Mouse (Mus musculus) spleen, postnatal 14 days (tissue): Measurements from ENCODE around the gene Phlda3.

Experiments
- DNase-seq, 2 experiments: peaks; one replicate each; pipeline ENCODE4 v3.0.0; 2021 to 2022; ENCODE audit warnings: low spot score in 2 of 2

The Phlda3 gene

DNA sequence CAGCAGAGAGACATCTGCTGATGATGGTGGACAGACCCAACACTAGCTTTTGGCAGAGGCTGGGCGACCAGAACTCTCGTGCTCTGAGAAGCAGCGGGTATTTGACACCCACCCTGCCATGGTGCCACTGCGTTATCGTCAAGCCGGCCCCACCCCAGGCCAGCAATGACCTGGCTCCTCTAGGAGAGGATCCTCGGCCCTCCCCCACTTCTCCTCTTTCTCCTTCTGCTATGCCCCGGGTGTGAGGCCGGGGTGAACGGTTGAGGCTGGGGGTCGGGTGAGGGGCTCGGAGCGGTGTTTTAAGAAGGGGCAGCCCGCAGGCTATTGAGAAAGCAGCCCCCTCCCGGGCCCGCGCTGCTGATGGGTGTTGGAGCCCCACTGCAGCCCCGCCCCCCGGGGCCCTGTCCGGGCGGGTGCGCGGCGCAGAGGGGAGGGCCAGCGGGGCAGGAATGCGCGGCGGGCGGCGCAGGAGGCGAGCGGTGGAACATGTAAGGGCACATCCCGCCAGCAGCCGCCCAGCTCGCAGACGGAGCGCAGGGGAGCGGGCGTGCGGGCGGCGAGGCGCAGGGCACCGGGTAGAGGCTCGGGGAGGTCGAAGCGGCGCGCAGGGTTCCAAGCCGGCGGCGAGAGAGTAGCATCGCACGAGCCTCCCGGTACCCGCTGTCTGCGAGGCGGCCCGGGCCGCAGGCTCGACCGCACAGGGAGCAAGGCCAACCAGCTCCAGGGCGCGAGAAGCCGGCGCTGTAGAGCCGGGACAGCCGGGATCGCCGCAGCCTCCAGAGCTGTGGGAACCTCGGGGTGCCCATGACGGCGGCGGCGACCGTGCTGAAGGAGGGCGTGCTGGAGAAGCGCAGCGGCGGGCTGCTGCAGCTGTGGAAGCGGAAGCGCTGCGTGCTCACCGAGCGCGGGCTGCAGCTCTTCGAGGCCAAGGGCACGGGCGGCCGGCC lies at the start of gene Phlda3:
Gene Phlda3, plus strand, starts transcription at position 475 of the 947 bp plus-strand sequence.
- peak in 1 of 2 experiments; percentile 17 for DNase-seq

DNA sequence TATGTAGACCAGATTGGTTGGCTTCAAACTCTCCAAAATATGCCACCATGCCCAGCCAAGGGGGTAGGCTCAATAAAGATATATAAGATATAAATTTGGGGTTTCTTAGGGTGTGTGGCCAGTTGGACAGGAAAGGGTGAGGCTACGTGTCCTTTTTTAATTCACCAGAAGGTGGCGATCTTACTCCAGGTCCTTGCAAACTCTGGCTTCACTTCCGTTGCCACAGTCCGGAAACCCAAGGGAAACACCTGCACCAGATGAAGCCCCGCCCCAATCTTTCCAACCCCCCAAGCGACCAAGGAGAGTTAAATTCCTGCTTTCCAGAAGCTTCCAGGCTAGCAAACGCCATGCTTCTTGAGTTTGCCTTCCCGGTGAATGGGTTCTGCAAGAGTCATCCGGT lies 46.4 kb upstream of the Phlda3 start:
- DNase-seq = peak; percentile 26 to 60

DNA sequence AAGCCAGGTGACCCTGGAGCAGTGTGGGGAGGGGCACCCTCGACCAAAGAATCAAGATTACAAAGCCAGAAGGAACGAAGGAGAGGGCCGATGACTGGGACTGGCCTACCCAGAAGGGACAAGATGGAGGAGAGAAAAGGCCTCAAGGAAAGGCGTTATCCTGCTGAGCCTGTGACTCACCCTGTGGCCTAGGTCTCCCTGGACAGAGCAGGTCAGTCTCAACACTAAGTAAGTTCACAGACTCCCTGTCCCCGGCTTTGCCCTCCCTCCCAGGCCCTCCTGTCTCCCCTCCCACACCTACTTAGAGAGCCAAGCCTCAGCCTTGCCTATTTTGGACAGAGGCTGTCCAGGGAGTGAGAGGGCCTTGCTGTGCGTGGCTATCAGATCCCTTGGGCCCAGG lies 45.9 kb upstream of the Phlda3 start, which contains the start of gene Csrp1:
Gene Csrp1, plus strand, starts transcription at position 79 of the 400 bp plus-strand sequence.
- DNase-seq = no peak

GRCm38 (mm10) chr1:135723016-135723415 lies 42.9 kb upstream of the Phlda3 start:
- DNase-seq = no peak

DNA sequence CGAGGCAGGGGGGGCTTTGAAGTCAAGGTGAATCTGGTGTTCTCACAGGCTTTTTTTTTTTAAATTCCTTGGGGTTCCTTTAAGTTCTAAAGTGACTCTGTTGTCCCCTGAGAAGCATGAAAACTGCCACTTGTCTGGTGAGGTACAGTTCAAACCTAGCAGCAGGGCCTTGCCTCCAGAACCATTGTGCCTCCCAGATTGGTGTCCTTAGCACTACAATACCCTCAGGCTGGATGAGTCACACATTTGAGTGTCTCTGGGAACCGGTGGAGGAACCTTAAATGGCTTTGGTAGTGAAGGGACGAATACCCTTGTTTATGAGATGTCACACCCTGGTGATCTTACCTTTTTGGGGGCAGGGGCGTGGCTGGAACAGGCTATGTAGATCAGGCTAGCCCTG lies 41.8 kb upstream of the Phlda3 start:
- DNase-seq = no peak

GRCm38 (mm10) chr1:135725324-135725723 lies 40.6 kb upstream of the Phlda3 start:
- DNase-seq = no peak

- DNase-seq = no peak
These were observed 40.0 kb upstream of the Phlda3 start for GRCm38 (mm10) chr1:135725936-135726335.

DNA sequence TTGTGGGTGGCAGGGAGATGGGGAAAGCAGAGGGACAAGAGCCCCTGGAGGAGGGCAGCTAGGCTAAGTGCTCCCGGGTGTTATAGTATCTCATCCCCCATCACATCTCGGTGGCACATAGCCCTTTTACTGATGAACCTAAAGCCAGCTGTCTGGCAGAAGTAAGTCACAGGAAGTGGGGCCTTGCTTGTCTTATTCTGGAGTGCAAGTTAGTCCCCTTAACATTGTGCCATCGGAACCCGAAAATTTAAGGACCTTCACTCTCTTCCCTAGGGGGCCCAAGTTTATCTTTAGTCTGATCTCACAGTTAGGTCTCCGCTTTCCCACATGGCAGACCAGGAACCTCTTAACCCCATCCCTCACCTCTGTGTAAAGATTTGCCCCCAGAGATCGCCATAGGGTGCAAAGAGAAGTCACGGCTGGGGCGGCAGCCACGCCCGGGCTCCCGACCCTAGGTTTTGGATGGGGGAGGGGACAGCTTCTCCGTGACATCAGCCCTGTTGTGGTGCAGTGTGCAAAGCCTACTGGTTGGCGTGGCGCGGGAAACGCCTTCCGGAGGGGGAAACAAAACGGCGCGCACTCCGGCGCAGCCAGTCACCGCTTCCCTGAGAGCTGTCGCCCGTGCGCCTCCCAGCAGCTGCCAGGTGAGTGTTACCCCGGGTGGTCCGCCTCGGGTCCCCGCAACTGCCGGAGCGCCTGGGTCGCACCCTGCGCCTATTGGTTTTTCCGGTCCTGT lies 37.1 kb upstream of the Phlda3 start:
- peak; percentile 74 to 80 for DNase-seq

- no peak for DNase-seq
These were observed 36.6 kb upstream of the Phlda3 start for GRCm38 (mm10) chr1:135729367-135729713.

DNA sequence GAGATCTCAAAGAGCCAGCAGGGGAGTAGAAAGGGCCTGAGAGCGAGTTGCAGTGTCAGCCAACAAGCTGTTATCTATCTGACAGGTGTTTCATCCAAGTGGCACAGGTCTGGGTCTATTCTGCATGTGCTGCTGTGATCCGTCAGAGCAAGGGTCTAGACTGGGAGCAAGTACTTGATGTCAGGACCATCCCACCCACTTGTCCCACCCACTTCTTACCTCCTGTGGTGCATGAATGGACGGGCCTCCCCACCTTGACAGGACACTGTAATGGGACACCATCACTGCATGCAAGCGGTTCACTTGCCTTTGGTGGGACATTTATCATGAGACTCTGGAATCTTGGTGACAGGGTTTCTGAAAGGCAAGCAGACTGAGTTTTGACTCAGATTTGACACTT lies 36.1 kb upstream of the Phlda3 start:
- DNase-seq = no peak

GRCm38 (mm10) chr1:135730296-135730695 lies 35.6 kb upstream of the Phlda3 start:
- DNase-seq = no peak

- no peak for DNase-seq
These were observed 34.5 kb upstream of the Phlda3 start for GRCm38 (mm10) chr1:135731393-135731792.

DNA sequence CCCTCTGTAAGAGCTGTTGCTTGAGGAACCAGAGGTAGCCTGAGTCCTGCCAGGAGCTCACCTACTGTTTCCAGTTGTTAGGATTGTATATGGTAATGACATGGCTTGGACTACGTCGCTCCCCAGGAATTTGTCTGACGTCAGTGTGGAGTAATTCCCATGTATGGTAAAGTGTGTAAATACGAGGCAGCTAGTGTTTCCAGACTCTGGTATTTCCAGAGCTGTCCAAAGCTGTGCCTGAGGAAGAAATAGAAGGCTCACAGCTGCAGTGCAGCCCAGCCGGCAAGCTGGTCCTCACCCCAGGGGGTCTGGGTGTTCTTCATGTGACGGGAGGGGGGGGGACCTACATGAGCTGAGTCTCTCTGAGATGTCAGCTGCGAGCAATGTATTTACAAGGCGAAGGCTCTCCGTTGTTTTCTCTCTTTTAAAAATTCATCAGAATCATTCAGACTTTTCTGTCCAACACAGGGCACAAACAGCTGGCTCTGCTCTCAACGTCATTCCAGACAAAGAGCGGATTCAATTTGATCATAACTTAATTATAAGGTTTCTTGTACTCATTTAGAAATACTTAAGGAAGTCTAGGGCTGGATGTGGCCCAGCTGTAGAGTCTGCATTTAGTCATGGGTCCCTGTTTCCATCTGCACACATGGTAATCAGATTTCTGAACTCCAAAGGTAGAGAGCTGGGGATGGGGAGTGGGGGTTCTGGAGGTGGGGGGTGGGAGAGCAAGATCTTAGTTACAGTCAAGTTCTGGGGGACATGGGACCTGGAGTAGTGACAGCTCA lies 33.8 kb upstream of the Phlda3 start:
- DNase-seq = no peak

GRCm38 (mm10) chr1:135734225-135734937 lies 31.5 kb upstream of the Phlda3 start:
- no peak for DNase-seq

DNA sequence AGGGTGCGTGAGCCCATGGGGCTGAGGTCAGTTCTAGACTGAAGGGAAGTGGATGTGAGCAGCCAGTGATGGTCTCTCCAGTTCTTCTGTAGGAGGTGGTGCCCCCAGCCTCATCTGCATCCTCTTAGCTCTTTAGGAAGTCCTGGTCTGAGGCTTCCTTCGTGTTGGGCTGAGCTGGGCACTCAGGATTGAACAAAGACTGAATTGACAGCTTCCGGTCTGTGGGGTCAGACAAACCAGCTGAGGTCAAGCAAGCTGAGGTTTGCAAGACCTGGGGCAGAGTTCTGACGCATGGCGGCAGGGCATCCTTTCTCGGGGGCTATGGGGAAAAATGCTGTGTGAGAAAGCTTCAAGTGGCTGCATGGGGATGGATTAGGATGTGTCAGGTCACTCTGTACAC lies 30.5 kb upstream of the Phlda3 start:
- no peak for DNase-seq

- DNase-seq = no peak
These were observed 20.9 kb upstream of the Phlda3 start for GRCm38 (mm10) chr1:135744987-135745386.

DNA sequence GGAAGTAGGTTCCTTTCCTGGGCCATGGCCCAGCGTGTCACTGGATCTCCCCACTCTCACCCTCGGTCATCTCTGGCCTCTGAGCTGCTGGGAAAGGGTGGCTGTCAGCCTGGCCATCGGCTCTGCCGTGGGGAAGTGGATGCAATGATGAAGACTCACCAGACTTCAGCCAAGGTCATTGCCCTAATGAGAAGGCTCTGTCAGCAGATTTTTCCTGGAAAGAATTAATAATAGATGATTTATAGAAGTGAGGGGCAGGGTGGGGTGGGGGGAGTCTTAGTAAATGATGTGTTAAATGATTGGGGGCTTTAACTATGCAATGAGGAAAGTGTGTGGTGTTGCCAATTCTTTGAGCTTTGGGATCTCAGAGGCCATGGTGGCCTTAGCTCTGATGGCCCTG lies 19.7 kb upstream of the Phlda3 start:
- no peak for DNase-seq

GRCm38 (mm10) chr1:135752737-135753348 lies 13.1 kb upstream of the Phlda3 start:
- DNase-seq = peak; percentile 60 to 81

DNA sequence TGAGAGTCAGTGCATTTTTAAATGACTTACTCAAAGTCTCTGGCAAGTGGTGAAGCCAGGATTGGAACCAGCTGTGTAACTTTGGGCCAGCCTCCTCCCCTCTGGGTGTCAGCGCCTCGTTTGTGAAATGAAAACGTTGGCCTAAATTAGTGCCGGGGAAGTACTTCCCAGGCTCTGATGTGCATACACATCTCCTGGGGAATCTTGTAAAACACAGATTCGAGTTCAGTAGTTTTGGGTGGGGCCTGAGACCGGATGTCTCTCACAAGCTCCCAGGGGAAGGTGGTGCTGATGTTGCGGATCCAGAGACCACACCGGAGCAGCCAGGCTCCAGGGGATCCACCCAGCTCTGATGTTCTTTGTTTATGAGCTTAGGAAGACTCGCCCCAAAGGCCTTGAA lies 10.6 kb upstream of the Phlda3 start:
- DNase-seq = no peak

DNA sequence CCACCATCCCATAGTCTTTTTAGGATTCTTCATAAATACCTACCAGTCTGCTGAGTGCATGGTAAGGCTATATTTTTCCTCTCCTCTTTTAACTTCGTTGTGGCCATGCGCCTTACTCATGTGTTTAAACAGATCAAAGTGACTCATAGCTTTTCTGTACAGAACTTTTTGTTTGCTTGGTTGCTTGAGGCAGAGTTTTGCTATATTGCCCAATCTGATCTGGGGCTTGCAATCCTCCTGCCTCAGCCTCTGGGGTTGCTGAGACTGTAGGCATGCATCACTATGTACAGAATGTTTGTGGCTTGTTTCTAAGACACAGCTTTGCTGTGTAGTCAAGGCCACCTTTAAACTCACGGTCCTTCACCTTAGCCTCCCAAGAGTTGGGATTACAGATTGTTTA lies 10.0 kb upstream of the Phlda3 start:
- DNase-seq = no peak

DNA sequence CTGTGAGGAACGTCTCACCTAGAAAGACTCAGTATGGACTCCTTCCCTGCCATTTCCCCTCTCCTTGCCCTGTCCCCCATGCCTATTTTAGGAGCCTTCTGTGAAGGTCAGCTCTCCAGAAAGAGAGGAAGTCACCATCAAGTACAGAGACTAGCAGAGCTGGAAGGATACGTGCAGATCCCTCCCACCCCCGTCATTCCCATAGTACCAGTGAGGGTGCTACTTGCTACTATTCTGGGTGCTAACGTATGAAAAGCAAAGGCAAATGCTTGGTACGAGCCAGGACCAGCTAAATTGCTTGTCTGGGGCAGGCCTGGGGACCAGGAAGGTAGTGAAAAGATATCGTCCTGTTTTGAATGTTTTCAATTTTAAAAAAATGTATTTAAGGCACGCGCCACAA lies 8.6 kb upstream of the Phlda3 start:
- no peak for DNase-seq
